Mouse (Mus musculus): ENCODE results near the gene Palm2. TPM values are rescaled to one million over a fixed set of nuclear protein-coding genes. Genes with fewer than 3 reads are reported as not detected.

The Palm2 gene
- polyA plus RNA-seq, 1 experiment from 2014 or later: 3.9 TPM

GRCm38 (mm10) chr4:57515356-57515755 is 81.3 kb downstream of the Palm2 start:
- ATAC-seq: no peak
- H3K9ac ChIP-seq: no peak overlapping the region
- H3K27ac ChIP-seq: no peak overlapping the region
- WGBS: 60% methylated on average over 2 of the region's 2 CpGs
- no peaks in the 10 kb centered on the region for H3K36me3 ChIP-seq
- no peaks in the 10 kb centered on the region for H3K27me3 ChIP-seq (replicated peaks)
- H3K4me1 ChIP-seq (replicated peaks): no peaks in the 10 kb centered on the region
- H3K4me2 ChIP-seq (replicated peaks): no peak overlapping the region
- no peaks in the 10 kb centered on the region for H3K9me3 ChIP-seq
- no peak overlapping the region for H3K4me3 ChIP-seq (replicated peaks)

GRCm38 (mm10) chr4:57523456-57523855 is 89.4 kb downstream of the Palm2 start:
- H3K27me3 ChIP-seq (replicated peaks): no peaks in the 10 kb centered on the region
- 95% methylated on average over 15 of the region's 15 CpGs for WGBS
- H3K4me1 ChIP-seq (replicated peaks): no peaks in the 10 kb centered on the region
- no peak overlapping the region for H3K27ac ChIP-seq
- H3K4me2 ChIP-seq (replicated peaks): no peak overlapping the region
- no peak overlapping the region for H3K9ac ChIP-seq
- H3K36me3 ChIP-seq: no peaks in the 10 kb centered on the region
- no peak for ATAC-seq
- H3K4me3 ChIP-seq (replicated peaks): no peak overlapping the region
- no peaks in the 10 kb centered on the region for H3K9me3 ChIP-seq

GRCm38 (mm10) chr4:57524461-57524860 is 90.4 kb downstream of the Palm2 start:
- Histone ChIP-seq H3K4me2 (replicated peaks) (no peak overlapping the region), H3K27ac (no peak overlapping the region), H3K9ac (no peak overlapping the region), H3K36me3 (no peaks in the 10 kb centered on the region), H3K4me3 (replicated peaks) (no peak overlapping the region), H3K4me1 (replicated peaks) (no peaks in the 10 kb centered on the region), H3K9me3 (no peaks in the 10 kb centered on the region), H3K27me3 (replicated peaks) (no peaks in the 10 kb centered on the region)
- no peak for ATAC-seq
- 84% methylated on average over 3 of the region's 3 CpGs for WGBS

GRCm38 (mm10) chr4:57525221-57526011 is 91.4 kb downstream of the Palm2 start:
- WGBS: 66% methylated on average over 9 of the region's 9 CpGs
- no peaks in the 10 kb centered on the region for H3K9me3 ChIP-seq
- H3K4me2 ChIP-seq (replicated peaks): no peak overlapping the region
- H3K27me3 ChIP-seq (replicated peaks): no peaks in the 10 kb centered on the region
- H3K27ac ChIP-seq: no peak overlapping the region
- no peak for ATAC-seq
- H3K9ac ChIP-seq: no peak overlapping the region
- H3K36me3 ChIP-seq: no peaks in the 10 kb centered on the region
- H3K4me1 ChIP-seq (replicated peaks): no peaks in the 10 kb centered on the region
- H3K4me3 ChIP-seq (replicated peaks): no peak overlapping the region

- Histone ChIP-seq H3K4me1 (replicated peaks) (no peaks in the 10 kb centered on the region), H3K9ac (no peak overlapping the region), H3K27me3 (replicated peaks) (no peaks in the 10 kb centered on the region), H3K4me2 (replicated peaks) (no peak overlapping the region), H3K4me3 (replicated peaks) (no peak overlapping the region), H3K27ac (no peak overlapping the region), H3K36me3 (no peaks in the 10 kb centered on the region), H3K9me3 (no peaks in the 10 kb centered on the region)
- no peak for ATAC-seq
These were observed 94.2 kb downstream of the Palm2 start for GRCm38 (mm10) chr4:57528296-57528695.

- H3K9ac ChIP-seq: no peak overlapping the region
- no peak overlapping the region for H3K4me2 ChIP-seq (replicated peaks)
- no peaks in the 10 kb centered on the region for H3K36me3 ChIP-seq
- no peaks in the 10 kb centered on the region for H3K27me3 ChIP-seq (replicated peaks)
- H3K4me3 ChIP-seq (replicated peaks): no peak overlapping the region
- 59% methylated on average over 6 of the region's 6 CpGs for WGBS
- H3K27ac ChIP-seq: no peak overlapping the region
- no peaks in the 10 kb centered on the region for H3K9me3 ChIP-seq
- H3K4me1 ChIP-seq (replicated peaks): 0 out of 2 replicates have a peak, but pooled peaks cover 9% of the 10 kb centered on the region
- no peak for ATAC-seq
These were observed 99.6 kb downstream of the Palm2 start for GRCm38 (mm10) chr4:57533686-57534085.

- Histone ChIP-seq H3K4me1 (replicated peaks) (0 out of 2 replicates have a peak, but pooled peaks cover 9% of the 10 kb centered on the region), H3K9ac (no peak overlapping the region), H3K4me3 (replicated peaks) (no peak overlapping the region), H3K36me3 (no peaks in the 10 kb centered on the region), H3K9me3 (no peaks in the 10 kb centered on the region), H3K27me3 (replicated peaks) (no peaks in the 10 kb centered on the region), H3K27ac (no peak overlapping the region), H3K4me2 (replicated peaks) (no peak overlapping the region)
- 42% methylated on average over 6 of the region's 6 CpGs for WGBS
- ATAC-seq: 0 out of 2 replicates have a peak, but pooled peaks have one; percentile 43
These were observed 100.2 kb downstream of the Palm2 start for GRCm38 (mm10) chr4:57534232-57534631.

GRCm38 (mm10) chr4:57535087-57535486 is 101.0 kb downstream of the Palm2 start:
- no peaks in the 10 kb centered on the region for H3K9me3 ChIP-seq
- no peak for ATAC-seq
- 80% methylated on average over 4 of the region's 4 CpGs for WGBS

GRCm38 (mm10) chr4:57538029-57538688 is 104.1 kb downstream of the Palm2 start:
- no peak overlapping the region for H3K4me2 ChIP-seq (replicated peaks)
- no peaks in the 10 kb centered on the region for H3K36me3 ChIP-seq
- no peaks in the 10 kb centered on the region for H3K27me3 ChIP-seq (replicated peaks)
- H3K9ac ChIP-seq: no peak overlapping the region
- H3K4me1 ChIP-seq (replicated peaks): 0 out of 2 replicates have a peak, but pooled peaks cover 9% of the 10 kb centered on the region
- no peak overlapping the region for H3K4me3 ChIP-seq (replicated peaks)
- 16% methylated on average over 4 of the region's 4 CpGs for WGBS
- peak overlapping the region; percentile 66 for H3K27ac ChIP-seq
- ATAC-seq: peak; percentile 83
- H3K9me3 ChIP-seq: no peaks in the 10 kb centered on the region

More at GRCm38 (mm10) chr4:57535087-57535486, 101.0 kb downstream of the Palm2 start:
- Histone ChIP-seq H3K4me2 (replicated peaks) (no peak overlapping the region), H3K4me1 (replicated peaks) (0 out of 2 replicates have a peak, but pooled peaks cover 9% of the 10 kb centered on the region), H3K27me3 (replicated peaks) (no peaks in the 10 kb centered on the region), H3K9ac (no peak overlapping the region), H3K36me3 (no peaks in the 10 kb centered on the region), H3K27ac (no peak overlapping the region), H3K4me3 (replicated peaks) (no peak overlapping the region)

GRCm38 (mm10) chr4:57543692-57544256 is 109.7 kb downstream of the Palm2 start:
- 1% methylated on average over 6 of the region's 6 CpGs for WGBS
- peak; percentile 87 for ATAC-seq
- no peak overlapping the region for H3K9ac ChIP-seq
- no peaks in the 10 kb centered on the region for H3K36me3 ChIP-seq
- H3K9me3 ChIP-seq: no peaks in the 10 kb centered on the region
- H3K4me1 ChIP-seq (replicated peaks): no peaks in the 10 kb centered on the region
- H3K27me3 ChIP-seq (replicated peaks): no peaks in the 10 kb centered on the region
- H3K27ac ChIP-seq: peak overlapping the region; percentile 13; the same call in 1 of the 2 replicates
- 0 out of 2 replicates have a peak overlapping the region, but pooled peaks have one; percentile 17 for H3K4me2 ChIP-seq (replicated peaks)
- no peak overlapping the region for H3K4me3 ChIP-seq (replicated peaks)

GRCm38 (mm10) chr4:57547785-57548184 is 113.7 kb downstream of the Palm2 start:
- Histone ChIP-seq H3K4me3 (replicated peaks) (no peak overlapping the region), H3K9ac (no peak overlapping the region), H3K36me3 (no peaks in the 10 kb centered on the region), H3K4me2 (replicated peaks) (no peak overlapping the region), H3K27ac (no peak overlapping the region), H3K9me3 (no peaks in the 10 kb centered on the region), H3K27me3 (replicated peaks) (no peaks in the 10 kb centered on the region), H3K4me1 (replicated peaks) (no peaks in the 10 kb centered on the region)
- no peak for ATAC-seq
- 71% methylated on average over 7 of the region's 7 CpGs for WGBS

GRCm38 (mm10) chr4:57550216-57550615 is 116.2 kb downstream of the Palm2 start:
- no peak overlapping the region for H3K4me2 ChIP-seq (replicated peaks)
- H3K4me1 ChIP-seq (replicated peaks): no peaks in the 10 kb centered on the region
- H3K36me3 ChIP-seq: no peaks in the 10 kb centered on the region
- no peaks in the 10 kb centered on the region for H3K9me3 ChIP-seq
- no peak for ATAC-seq
- no peaks in the 10 kb centered on the region for H3K27me3 ChIP-seq (replicated peaks)
- H3K27ac ChIP-seq: no peak overlapping the region
- H3K9ac ChIP-seq: no peak overlapping the region
- WGBS: 34% methylated on average over 1 of the region's 1 CpGs
- no peak overlapping the region for H3K4me3 ChIP-seq (replicated peaks)

Measured in intestine, embryonic 15.5 days (tissue).